Mouse (Mus musculus) left cerebral cortex, adult 9 months (tissue): ENCODE measurements around the gene Smg5.
"Not testable (repeated sequence)": the region's sequence is repeated elsewhere in the genome, so short reads cannot be mapped to it uniquely, and the experiment has no call there.

Source experiments
- DNase-seq, 2 experiments: peaks; one replicate each; pipeline ENCODE4 v3.0.0; 2022; ENCODE audit warnings: low spot score in 2 of 2

The Smg5 gene

DNA sequence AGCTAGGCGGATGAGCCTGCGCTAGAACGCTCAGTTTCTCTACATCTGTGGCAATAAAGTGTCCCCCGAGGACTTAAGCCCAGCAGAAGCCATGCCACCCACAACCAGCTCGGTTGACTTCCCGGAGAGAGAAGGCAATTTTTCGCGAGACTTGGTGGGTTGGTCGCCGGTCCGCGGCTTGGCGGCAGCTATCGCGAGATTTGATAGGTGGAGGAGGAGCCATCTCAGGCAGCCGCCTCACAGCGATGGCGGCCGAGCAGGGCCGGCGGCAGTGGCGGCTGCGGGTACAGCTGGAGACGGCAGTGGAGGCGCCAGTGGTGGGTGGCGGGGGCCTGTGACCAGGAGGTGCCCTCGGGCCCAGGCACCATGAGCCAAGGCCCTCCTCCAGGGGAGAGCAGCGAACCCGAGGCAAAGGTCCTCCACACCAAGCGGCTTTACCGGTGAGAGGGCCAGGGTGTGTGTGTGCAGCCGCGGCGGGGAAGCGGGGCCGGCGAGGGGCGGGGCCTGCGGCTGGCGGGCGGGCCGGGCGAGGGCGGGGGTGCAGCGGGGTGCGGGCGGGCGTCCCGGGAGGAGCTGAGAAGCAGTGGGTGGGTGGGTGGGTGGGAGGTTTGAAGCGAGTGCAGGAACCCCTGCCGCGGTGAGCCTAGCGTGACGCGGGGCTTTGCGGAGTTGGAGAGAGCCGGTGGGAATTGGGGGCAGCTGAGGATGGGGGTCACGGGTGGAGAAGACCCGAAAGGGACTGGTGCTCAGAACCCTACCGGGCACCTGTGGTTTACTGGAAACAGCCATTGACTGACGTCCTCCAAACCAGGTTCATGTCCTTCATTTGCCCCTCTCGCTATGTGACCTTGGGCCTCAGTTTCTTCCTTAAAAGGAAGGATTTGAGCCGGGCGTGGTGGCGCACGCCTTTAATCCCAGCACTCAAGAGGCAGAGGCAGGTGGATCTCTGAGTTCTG is at the start of gene Smg5, which contains the start of gene Tmem79:
TSS of gene Smg5 (plus strand) at position 203 of the 956 bp plus-strand sequence.
TSS of gene Tmem79 (minus strand) at position 91 of the 956 bp plus-strand sequence.
- peak; percentile 90 to 96 for DNase-seq

DNA sequence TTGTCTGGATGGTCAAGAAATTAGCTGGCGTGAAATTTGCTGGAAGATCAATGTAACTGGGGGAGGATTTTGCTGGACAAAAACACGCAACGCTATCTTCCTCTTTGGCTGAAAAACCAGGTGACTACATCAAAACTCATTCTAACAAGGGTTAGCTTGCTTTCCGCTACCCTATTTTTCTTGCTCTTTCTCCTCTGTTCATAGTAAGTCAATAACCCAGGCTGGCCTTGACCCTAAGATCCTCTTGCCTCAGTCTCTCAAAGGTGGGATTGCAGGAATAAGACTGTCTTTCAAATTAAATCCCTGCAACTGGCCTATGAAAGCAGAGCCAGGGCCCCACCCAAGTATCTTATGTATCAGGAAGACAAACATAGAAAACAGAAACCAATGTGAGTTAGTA is 49.0 kb upstream of the Smg5 start, which contains the start of gene Gm38392:
TSS of gene Gm38392 (minus strand) at position 101 of the 400 bp plus-strand sequence.
- no peak for DNase-seq

DNA sequence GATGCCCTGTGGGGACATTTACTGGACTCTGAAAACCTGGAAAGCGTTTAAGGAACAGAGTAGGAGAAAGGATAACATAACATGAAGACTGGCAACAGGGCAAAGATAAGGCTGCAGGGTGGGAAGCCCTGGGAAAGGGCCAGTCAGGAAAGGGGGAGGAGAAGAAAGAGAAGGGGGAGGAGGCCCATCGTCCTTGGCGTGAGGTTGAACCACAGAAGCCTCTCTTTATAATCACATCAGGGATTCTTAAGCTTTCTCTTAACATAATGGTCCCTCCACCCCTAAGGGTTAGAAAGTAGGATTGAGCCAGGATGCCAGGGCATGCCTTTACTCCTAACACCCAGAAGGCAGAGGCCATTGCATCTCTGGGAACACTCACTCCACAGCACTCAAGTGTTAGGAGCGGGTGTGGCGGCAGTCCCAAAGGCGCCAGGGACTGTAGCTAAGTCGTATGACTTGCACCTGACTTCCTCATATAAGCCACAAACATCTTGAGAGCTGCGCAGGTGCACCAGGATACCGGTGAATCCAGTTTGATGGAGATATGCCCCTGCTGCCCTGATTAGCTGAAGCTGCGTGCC is 47.8 kb upstream of the Smg5 start:
- DNase-seq = not testable (repeated sequence)

DNA sequence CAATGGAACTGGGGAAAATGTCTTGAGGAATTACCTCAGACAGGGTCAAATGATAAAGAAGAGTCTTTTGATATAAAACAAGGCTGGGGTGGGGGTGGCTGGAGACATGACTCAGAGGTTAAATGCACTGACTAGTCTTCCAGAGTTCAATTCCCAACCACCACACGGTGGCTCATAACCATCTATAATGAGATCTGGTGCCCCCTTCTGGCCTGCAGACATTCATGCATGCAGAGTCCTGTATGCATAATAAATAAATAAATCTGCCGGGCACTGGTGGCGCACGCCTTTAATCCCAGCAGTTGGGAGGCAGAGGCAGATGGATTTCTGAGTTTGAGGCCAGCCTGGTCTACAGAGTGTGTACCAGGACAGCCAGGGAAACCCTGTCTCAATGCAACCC is 44.1 kb upstream of the Smg5 start:
- no peak for DNase-seq

DNA sequence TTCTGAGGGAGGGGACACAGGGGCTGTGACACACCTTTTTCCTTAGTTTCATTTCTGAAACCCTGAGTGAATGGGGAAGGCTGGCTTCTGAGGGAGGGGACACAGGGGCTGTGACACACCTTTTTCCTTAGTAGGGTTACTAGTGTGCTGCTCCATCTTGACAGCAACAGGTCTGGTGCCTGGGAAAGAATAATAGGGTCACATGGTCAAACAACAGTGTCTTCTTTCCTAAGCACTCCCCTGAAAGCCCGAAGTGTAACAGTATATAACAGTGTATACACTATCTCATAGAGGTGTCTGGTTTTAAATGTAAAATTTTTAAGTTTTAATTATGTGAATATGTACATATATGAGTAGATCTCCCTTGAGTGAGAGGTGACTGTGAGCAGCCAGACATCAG is 40.8 kb upstream of the Smg5 start:
- DNase-seq = not testable (repeated sequence)

DNA sequence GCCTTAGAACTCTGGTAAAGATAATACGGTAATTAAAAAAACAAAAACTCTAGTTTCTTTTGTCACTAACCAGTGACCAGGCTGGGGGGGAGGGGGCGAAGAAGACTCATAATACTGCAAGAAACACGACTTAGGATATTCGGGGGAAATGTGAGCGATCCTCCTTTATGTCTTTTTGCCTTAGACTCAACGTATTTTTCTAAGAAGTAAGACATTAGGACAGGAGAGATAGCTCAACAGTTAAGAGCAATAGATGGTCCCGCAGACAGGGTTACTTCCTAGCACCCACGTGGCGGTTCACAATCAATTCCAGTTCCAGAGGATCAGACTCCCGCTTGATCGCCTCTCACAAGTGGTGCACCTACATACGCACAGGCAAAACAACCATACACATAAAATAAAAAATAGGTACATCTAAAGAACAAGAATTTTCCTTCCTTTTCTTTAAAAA is 39.9 kb upstream of the Smg5 start:
- DNase-seq = peak in 1 of 2 experiments; percentile 16

DNA sequence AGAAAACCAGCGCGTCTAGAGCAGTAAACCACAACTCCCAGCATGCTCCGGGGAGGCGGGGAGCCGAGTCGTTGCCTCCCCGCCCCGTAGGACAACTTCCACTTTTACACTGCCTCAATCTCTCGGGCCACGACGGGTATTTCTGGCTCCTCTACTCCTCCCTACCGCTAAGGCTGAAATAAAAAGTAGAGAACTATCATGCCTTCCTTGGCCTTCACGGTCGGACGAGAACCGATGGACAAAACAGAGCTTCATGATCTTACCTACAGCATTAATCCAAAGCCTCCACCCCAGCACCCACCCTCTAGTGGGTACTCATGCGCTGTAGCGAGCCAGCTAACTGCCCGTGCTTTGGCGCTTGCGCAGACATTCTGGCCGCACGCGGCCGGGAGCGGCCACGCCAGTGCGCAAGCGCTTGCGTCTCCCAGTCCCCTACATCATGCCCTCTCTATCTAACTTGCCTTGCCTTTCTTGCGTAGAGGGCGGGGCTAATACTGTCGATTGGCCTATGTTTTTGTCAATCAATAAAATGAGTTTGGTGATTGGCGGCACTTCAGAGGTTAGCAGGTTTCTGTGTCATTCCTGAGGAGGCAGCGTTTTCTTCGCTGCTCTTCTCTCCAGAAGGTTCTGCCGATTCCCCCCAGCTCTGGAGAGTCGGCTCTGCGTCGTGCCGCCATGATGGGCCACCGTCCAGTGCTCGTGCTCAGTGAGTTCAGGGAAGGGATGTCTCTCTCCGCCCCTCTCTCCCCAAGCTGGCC is 39.3 kb upstream of the Smg5 start, which contains the start of the genes Tsacc and Cct3:
TSS of gene Tsacc (minus strand) at position 439 of the 758 bp plus-strand sequence.
TSS of gene Cct3 (plus strand) at position 556 of the 758 bp plus-strand sequence.
- peak; percentile 97 to 99 for DNase-seq

DNA sequence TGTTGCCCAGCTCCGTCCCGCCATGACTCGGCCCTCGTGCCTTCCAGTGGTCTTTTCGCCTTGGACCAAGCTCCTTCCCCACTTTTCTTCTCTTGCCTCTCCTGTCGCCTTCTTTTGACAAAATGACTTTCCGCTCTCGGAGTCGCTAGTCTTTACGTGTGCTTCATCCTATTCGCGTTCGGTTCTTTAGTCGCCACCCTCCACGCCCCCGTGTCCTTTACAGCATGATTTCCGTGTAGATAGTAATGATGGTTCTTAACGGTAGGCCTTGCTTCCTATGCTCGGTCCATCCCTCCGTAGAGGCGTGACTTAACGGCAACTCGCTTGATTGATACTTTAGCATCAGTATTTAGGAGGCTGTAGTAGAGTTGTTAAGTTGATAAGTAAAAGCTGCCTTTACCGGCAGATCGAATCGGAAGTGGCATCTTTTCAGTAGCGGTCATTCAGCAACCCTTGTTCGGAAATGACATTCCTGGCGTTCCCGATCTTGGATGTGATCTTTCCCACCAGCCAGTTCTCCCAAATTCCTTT is 38.7 kb upstream of the Smg5 start:
- DNase-seq = peak in 1 of 2 experiments; percentile 63

DNA sequence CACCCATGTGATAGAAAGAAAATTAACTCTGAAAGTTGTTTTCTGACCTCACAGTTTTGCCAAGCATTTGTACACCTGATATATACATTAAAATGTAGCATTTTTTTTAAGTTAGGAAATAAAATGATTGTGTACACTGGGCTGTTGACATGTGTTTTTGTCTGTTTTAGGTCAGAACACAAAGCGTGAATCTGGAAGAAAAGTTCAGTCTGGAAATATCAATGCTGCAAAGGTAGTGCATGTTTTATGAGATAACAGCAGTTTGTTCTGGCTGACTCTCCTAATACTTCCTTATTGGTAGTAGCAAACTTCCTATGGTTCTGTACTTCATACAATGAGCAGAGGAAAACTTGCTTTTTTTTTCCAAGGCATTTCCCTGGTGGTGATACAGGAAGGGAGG is 36.9 kb upstream of the Smg5 start:
- DNase-seq = no peak

DNA sequence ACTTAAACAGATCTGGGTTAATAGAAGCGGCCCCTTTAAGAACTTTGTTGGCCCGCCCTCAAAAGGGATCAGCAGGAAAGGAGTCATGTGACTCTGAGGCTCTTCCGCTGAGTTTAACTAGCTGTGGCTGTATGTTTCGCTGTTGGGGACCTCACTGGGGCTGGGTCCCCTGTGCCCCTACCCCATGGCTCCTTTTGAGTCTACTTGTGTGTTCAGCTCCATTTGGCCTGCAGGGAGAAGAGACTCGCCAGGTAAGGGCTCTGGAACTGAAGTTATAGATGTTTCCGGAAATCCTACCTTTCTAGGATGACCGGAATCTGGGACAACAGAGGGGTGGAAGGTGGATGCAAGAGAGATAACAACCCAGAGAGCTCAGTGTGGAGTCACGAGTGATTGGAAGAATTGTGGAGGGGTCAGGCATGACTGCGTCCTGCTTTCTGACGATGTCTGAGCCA is 11.1 kb upstream of the Smg5 start, which contains the start of gene Glmp:
TSS of gene Glmp (plus strand) at position 73 of the 455 bp plus-strand sequence.
- peak in 1 of 2 experiments; percentile 62 for DNase-seq

DNA sequence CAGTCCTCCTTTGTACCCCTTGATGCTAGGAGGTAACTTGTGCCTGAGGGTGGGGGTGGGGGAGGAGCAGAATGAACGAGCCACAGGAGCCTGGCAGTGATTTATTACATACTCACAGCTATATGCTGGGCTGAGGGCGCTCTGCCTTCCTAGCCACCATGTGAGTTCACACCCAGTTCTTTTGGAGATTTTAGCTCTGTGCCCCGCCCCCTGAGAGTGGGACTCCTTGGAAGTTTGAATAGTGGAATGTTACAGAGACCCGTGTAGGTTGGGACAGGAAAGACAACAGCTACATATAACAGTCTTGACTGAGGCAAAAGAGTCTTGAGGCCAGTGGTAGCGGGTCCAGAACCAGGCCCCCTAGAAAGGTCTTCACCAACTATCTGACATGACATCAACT is 7.1 kb upstream of the Smg5 start:
- DNase-seq = no peak

DNA sequence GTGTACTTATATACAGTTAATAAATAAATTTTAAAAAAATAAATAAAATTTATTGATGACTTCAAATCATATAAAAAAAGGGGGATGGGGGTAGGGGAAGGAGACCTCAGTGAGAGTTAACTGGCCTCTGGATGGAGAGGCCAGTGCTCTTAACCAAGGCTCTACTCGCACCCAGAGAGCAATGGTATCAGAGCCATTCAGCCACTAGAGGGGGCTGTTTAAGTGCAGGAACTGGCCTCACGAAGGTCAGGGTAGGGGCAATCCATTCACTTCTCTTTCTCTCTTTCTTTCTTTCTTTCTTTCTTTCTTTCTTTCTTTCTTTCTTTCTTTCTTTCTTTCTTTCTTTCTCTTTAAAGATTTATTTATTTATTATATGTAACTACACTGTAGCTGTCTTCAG is 4.8 kb upstream of the Smg5 start:
- DNase-seq = no peak

DNA sequence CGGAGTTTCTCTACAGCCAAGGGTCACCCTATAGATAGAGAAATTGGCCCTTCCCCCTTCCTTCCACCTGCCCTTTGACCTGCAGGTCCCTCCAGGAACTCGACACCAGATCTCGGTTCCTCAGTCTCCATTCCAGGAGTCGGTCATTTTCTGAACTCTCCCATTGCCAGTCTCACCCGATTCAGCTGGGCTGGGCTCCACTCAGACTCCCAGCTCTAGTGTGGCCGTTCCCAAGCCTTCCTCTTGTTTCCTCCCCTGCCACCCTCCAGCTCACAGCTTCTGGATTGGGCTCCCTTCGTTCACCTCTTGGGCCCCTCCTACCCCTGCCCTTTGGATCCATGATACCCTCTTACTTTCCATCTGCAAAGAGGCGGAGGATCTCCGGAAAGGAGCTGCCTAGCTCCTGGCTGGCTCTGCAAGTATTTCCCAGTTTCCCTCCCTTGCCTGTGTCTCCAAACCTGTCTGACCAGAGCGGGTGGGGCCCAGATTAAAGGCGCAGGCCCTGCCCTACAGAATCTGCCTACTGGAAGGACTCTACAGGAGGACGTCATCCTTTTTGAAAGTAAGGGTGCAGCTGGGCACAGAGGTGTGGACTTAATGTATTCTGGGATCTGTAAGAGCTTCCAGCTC is 1.9 kb upstream of the Smg5 start:
- DNase-seq = no peak

DNA sequence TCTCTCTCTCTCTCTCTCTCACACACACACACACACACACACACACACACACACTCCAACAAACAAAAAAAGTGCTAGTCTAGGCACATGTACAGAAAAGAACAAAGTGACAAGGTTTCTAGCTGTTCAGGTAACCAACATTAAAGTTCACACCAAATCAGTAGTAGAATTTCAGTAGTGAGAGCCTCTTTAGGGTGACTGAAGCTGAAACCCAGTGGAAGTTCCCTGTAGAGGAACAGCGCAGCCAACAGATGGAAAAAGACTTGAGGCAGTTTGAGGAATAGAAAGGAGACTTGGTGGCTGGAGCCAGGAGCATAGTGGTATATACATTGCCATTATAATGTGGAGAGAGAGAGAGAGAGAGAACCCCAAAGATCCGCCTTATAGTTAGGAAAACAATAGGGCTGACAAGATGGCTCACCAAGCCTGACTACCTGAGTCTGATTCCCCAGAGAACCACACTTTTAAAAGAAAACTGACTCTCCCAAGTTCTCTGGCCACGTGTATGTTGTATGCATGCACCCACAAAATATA is 1.1 kb upstream of the Smg5 start:
- no peak for DNase-seq

DNA sequence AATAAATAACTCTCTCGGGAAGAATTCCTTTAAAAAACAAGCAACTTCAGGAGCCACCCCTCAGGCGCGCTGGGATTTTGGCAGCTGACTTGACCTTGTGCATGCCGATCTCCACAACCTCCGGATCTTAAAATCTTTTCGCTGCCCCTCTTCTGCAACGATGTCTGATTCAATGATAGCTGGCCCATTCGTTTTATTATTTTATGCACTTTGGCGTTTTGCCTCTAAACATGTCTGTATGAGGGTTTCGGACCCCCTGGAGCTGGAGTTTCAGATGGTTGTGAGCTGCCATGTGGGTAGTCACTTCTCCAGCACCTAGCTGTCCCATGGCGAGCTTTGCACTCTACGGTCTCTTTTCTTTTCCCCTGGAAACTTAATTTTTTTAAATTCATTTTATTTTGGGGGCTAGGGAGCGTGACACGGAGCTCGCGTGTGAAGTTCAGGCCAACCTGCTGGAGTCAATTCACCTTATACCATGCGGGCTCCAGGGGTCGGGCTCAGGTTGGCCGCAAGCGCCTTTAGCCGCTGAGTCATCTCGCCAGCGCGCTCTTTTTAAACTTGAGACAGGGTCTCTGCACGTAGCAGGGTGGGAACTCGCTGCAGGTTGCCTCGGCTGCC is 515 bp upstream of the Smg5 start:
- no peak for DNase-seq

DNA sequence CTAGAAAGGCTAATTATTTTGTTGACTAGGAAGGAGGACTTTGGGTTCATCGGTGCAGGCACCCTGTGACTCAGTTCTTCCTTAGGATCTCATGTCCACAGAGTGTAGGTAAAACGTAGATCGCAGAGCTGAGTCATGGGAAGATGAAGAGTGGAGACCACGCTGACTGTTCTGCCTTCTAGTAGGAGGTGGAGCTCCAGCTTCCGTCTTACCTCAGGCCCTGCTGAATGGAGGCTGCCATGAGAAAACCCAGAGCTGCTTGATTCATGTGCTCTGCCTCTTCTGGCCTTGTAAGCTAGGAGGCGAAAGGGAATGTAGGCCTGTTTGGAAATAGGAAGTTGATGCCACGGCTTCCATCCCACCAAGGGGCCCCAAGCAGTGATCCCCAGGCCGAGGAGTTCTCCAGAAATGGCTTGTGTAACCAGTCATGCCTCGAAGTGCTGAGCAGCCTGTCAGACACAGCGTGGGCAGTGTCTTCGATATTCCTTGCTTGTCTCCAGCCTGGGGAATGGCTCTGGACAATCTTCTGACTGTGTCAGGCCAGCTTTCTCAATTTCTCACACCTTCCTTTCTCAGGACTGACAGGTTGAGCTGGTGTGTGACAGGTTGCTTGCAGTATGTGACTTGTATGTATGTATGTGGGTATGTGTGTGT is 1.4 kb downstream of the Smg5 start:
- peak in 1 of 2 experiments; percentile 36 for DNase-seq

DNA sequence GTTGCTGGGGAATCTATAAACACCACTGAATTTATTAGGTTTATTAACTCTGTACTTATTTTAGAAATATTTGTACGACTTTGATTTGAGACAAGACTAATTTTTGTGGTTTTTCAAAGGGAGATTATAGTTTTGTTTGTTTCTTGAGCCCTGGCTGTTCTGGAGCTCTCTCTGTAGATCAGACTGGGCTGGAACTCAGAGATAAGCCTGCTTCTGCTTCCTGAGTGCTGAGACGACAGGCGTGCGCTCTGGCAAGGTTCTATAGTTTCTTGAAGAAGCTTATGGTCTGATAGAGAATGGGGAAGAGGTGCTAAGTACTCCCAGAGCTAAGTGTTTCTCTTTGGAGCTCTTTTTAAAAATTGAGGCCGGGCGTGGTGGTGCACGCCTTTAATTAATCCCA is 2.3 kb downstream of the Smg5 start:
- no peak for DNase-seq

DNA sequence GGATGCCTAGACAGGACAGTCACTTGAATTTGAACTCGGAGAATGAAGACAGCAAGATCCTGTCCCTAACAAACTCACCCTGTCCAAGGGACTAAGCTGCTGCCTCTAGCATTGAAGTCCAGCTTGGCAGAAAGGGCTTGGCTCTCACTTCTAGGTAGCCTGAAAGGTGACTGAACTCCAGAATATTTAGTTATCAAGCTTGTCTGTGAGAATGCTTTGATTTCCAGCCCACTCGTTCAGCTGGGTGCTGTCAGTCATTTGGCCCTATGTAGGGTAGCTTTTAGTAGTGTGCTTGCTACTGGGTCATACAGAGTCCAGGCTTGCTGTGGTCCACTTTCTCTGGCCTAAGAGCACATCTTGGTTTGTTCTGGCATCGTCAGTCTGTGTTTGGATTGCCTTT is 2.9 kb downstream of the Smg5 start:
- no peak for DNase-seq

DNA sequence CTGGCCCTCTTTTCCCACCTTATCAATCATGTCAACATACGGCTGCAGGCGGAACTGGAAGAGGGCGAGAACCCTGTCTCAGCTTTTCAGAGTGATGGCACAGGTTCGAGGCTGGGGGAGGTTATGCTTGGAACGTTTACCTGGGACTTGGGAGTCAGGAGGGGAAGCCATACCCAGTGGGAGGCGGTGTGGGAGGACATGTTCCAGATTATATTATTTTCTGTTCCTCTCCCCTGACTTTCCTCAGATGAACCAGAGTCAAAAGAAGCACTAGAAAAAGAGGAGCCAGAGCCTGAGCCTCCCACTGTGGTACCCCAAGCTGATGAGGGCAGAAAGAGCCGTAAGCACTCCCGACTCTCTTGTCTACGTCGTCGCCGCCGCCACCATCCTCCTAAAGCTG is 14.7 kb downstream of the Smg5 start:
- DNase-seq = no peak

DNA sequence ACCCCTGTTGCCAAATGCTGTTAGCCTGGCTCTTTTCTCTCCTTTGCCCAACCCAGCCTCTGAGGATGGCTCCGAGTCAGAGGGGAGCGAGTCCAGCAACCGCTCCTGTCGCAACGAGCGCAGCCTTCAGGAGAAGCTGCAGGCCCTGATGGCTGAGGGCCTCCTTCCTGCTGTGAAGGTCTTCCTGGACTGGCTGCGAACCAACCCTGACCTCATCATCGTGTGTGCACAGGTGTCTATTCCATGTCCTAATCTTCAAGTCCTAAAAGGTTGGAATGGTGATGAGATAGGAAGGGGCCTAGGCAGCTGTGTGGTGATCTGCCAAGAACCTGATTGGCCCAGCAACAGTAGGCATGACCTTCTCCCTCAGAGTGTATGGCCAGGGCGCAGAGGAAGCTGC is 16.8 kb downstream of the Smg5 start:
- DNase-seq = no peak
